Mouse (Mus musculus) embryonic facial prominence, embryonic 13.5 days (tissue): ENCODE results near the gene Rsph9. TPM values are rescaled to one million over a fixed set of nuclear protein-coding genes. Genes with fewer than 3 reads are reported as not detected.

Experiments used
- ATAC-seq: fragments of 200-750 bp; cut with Nextera tagmentation; 2 replicates; pipeline ENCODE4 v1.8.0; 2017; ENCODE audit warnings: low read depth; ENCODE audit not compliant: insufficient number of reproducible peaks, insufficient read depth, low FRiP score, low TSS enrichment
- H3K27ac ChIP-seq: fragments of 300-500 bp; sonication (generic); 2 replicates; pipeline ENCODE4 v1.5.1; 2015; ENCODE audit warnings: moderate library complexity, mild to moderate bottlenecking, inconsistent platforms
- H3K27me3 ChIP-seq: fragments of 300-500 bp; sonication (generic); 2 replicates; pipeline ENCODE4 v1.6.1; 2015; ENCODE audit warnings: mild to moderate bottlenecking, inconsistent platforms
- H3K36me3 ChIP-seq: fragments of 300-500 bp; sonication (generic); 2 replicates; pipeline ENCODE4 v1.6.1; 2015; ENCODE audit warnings: mild to moderate bottlenecking, inconsistent platforms
- H3K4me1 ChIP-seq: fragments of 300-500 bp; sonication (generic); 2 replicates; pipeline ENCODE4 v1.6.1; 2015; ENCODE audit warnings: inconsistent platforms
- H3K4me2 ChIP-seq: fragments of 300-500 bp; sonication (generic); 2 replicates; pipeline ENCODE4 v1.6.1; 2015; ENCODE audit warnings: moderate library complexity, mild to moderate bottlenecking, inconsistent platforms
- H3K4me3 ChIP-seq: fragments of 300-500 bp; sonication (generic); 2 replicates; pipeline ENCODE4 v1.5.1; 2015; ENCODE audit warnings: mild to moderate bottlenecking, inconsistent platforms
- H3K9ac ChIP-seq: fragments of 300-500 bp; sonication (generic); 2 replicates; pipeline ENCODE4 v1.6.1; 2015; ENCODE audit warnings: mild to moderate bottlenecking, inconsistent platforms
- H3K9me3 ChIP-seq: fragments of 300-500 bp; sonication (generic); 2 replicates; pipeline ENCODE4 v1.6.1; 2016; ENCODE audit warnings: inconsistent platforms
- WGBS: fragments of 180-500 bp; shearing (Covaris S2); methylation state at CpG from one replicate; pipeline ENCODE4 v1.1.7; 2015; ENCODE audit warnings: mixed read lengths; 5-methylcytosine and 5-hydroxymethylcytosine counted together
- polyA plus RNA-seq: library from polyadenylated mRNA; unstranded; fragments of >200 nt; fragmentation: Nextera tagmentation; extraction: Ambion mirVana; gene quantifications from 2 replicates; pipeline ENCODE4 v1.2.1, GENCODE M21; 2015

The Rsph9 gene
- polyA plus RNA-seq, 1 experiment from 2014 or later: 10.6 TPM

DNA sequence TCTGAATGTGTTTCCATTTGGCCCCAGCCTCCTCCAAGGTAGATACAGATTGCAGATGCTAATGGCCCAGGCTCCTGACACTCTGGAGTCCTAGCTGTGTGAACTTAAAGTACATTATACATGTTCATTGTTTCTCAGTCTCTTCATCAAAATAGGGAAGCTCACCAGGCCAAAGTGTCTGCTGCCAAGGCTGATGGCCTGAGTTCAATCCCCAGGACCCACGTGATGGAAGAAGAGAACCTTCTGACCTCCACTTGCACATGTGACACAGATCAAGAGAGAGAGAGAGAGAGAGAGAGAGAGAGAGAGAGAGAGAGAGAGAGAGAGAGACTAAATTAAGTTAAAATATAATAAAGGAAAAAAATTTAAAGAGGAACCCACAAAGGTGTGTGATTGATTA lies 52.7 kb downstream of the Rsph9 start:
- no peaks in the 10 kb centered on the region for H3K9me3 ChIP-seq
- no peak overlapping the region for H3K4me2 ChIP-seq
- no peak overlapping the region for H3K9ac ChIP-seq
- 0 out of 2 replicates have a peak, but pooled peaks cover 5% of the 10 kb centered on the region for H3K27me3 ChIP-seq
- H3K27ac ChIP-seq: no peak overlapping the region
- ATAC-seq: no peak
- WGBS: 61% methylated on average over 1 of the region's 1 CpGs
- H3K4me3 ChIP-seq: no peak overlapping the region
- no peaks in the 10 kb centered on the region for H3K36me3 ChIP-seq
- peaks cover 19% of the 10 kb centered on the region for H3K4me1 ChIP-seq

GRCm38 (mm10) chr17:46086341-46086870 lies 57.6 kb downstream of the Rsph9 start:
- Histone ChIP-seq H3K27me3 (no peaks in the 10 kb centered on the region), H3K4me2 (peak overlapping the region; percentile 35), H3K4me1 (peaks cover 60% of the 10 kb centered on the region), H3K27ac (peak overlapping the region; percentile 84), H3K9me3 (no peaks in the 10 kb centered on the region), H3K9ac (peak overlapping the region; percentile 40; the same call in 1 of the 2 replicates), H3K4me3 (0 out of 2 replicates have a peak overlapping the region, but pooled peaks have one; percentile 1), H3K36me3 (no peaks in the 10 kb centered on the region)
- WGBS: 21% methylated on average over 17 of the region's 17 CpGs
- peak; percentile 65 for ATAC-seq

DNA sequence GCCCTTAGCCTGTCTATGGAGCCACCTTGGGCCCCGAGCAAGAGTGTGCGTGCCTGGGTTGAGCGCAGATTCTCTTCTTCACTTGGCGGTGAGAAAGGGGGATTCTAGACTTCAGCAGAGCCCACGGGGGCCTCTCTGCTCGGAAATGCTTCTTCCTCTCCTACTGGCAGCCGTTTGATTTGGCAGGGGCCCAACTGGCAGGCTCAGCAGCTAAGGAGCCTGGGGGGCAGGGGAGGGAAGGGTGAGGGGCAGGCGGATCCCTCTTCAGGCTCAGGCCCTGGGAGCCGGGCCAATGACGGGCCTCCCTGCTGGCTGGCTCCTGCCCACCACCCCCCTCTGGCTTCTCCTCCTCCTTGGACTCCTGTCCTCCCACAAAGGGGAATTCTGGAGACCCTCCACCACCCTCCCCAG lies 59.9 kb downstream of the Rsph9 start:
- Histone ChIP-seq H3K9ac (peak overlapping the region; percentile 32; the same call in 1 of the 2 replicates), H3K4me2 (peak overlapping the region; percentile 53), H3K9me3 (no peaks in the 10 kb centered on the region), H3K27ac (peak overlapping the region; percentile 84), H3K4me3 (peak overlapping the region; percentile 6; the same call in 1 of the 2 replicates), H3K27me3 (no peaks in the 10 kb centered on the region), H3K4me1 (peaks cover 74% of the 10 kb centered on the region), H3K36me3 (no peaks in the 10 kb centered on the region)
- ATAC-seq: peak; percentile 72
- 4% methylated on average over 10 of the region's 10 CpGs for WGBS

DNA sequence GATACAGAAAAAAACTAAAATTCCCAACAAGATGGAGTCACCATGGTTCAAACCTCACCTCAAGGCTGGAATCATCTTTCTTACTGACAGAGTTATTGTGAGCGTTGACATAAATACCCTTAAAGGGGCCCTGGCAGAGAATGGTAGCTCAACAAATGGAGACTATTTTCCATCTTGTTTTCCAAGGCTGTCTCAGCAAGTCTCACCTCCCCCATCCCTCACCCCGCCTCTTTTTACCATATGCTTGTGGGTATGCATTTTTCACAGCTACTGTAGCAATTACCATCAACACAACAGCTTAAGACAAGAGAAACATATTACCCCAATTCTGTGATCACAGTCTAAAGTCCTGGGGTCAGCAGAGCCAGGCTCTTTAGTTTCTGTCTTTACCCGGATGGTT lies 60.6 kb downstream of the Rsph9 start:
- Histone ChIP-seq H3K27me3 (no peaks in the 10 kb centered on the region), H3K4me3 (no peak overlapping the region), H3K4me2 (peak overlapping the region; percentile 53), H3K4me1 (peaks cover 74% of the 10 kb centered on the region), H3K36me3 (no peaks in the 10 kb centered on the region), H3K9me3 (no peaks in the 10 kb centered on the region), H3K9ac (no peak overlapping the region), H3K27ac (peak overlapping the region; percentile 84)
- 77% methylated on average over 3 of the region's 3 CpGs for WGBS
- no peak for ATAC-seq

DNA sequence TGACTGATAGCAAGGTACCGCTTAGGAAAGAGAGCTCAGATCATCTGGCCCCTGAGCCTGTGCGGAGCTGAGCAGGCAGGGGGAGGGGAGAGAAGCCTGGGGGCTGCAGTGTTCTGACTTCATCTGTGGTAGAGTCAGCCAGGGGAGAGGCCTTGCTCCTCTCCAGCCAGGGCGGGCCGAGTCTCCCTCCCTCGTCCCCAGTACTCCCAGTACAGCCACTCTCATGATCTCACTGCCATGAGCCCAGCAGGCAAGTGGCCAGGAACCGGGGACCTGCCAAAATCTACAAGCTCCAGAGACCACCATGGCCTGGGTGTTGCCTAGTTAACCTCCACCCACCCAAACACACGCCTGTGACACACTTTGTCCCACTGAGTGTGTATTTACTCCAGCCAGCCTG lies 62.4 kb downstream of the Rsph9 start:
- Histone ChIP-seq H3K36me3 (no peaks in the 10 kb centered on the region), H3K27me3 (no peaks in the 10 kb centered on the region), H3K4me2 (no peak overlapping the region), H3K9me3 (no peaks in the 10 kb centered on the region), H3K9ac (no peak overlapping the region), H3K4me1 (peaks cover 58% of the 10 kb centered on the region), H3K4me3 (no peak overlapping the region), H3K27ac (no peak overlapping the region)
- no peak for ATAC-seq
- 50% methylated on average over 7 of the region's 7 CpGs for WGBS

DNA sequence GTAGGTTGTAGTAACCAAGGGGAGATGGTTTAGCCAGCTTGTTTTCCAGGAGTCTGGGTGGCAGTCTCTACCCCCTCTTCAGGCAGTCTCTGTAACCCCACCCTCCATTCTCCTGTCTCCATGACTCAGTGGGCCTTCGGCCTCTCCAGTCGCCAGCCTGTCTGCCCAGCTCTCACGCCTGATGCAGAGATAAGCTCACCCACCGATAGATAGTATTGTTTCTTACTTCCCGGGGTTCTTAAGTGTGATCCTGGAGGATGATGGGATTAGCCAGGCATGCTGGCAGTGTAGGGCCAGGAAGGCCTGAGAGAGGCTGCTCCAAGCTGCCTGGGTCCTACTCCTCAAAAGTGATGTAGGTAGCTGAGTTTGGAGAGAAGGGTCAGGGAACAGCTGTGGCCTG lies 63.0 kb downstream of the Rsph9 start:
- WGBS: 54% methylated on average over 5 of the region's 5 CpGs
- no peak overlapping the region for H3K4me2 ChIP-seq

GRCm38 (mm10) chr17:46080388-46080787 lies 63.6 kb downstream of the Rsph9 start:
- Histone ChIP-seq H3K27ac (no peak overlapping the region), H3K4me1 (peaks cover 46% of the 10 kb centered on the region), H3K9ac (no peak overlapping the region), H3K27me3 (no peaks in the 10 kb centered on the region), H3K4me3 (no peak overlapping the region), H3K9me3 (no peaks in the 10 kb centered on the region), H3K4me2 (no peak overlapping the region), H3K36me3 (no peaks in the 10 kb centered on the region)
- 51% methylated on average over 7 of the region's 7 CpGs for WGBS
- ATAC-seq: no peak

More for the DNA sequence above, 63.0 kb downstream of the Rsph9 start:
- no peak for ATAC-seq
- H3K9me3 ChIP-seq: no peaks in the 10 kb centered on the region
- no peak overlapping the region for H3K4me3 ChIP-seq
- H3K9ac ChIP-seq: no peak overlapping the region
- no peaks in the 10 kb centered on the region for H3K36me3 ChIP-seq
- H3K27me3 ChIP-seq: no peaks in the 10 kb centered on the region
- peak overlapping the region; percentile 33; the same call in 1 of the 2 replicates for H3K27ac ChIP-seq
- peaks cover 52% of the 10 kb centered on the region for H3K4me1 ChIP-seq

DNA sequence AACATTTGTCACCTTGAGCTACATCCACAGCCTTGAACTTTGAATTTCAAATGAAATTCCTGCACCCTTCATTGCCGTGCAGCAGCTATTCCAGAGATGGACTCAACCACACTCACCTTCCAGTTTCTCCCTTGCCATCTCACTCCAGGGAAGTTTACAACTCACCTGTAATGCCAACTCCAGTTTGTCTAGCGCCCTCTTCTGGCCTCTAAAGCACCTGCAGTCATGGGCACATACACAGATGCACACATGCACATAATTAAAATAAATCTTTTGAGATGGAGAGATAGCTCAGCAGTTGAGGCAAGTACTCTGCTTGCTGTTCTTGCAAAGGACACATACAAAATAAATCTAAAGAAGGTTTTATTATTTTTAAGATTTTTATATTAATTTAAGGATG lies 65.0 kb downstream of the Rsph9 start:
- Histone ChIP-seq H3K9me3 (no peaks in the 10 kb centered on the region), H3K4me3 (no peak overlapping the region), H3K36me3 (no peaks in the 10 kb centered on the region), H3K4me1 (peaks cover 46% of the 10 kb centered on the region), H3K27me3 (no peaks in the 10 kb centered on the region), H3K9ac (no peak overlapping the region), H3K4me2 (no peak overlapping the region), H3K27ac (no peak overlapping the region)
- no peak for ATAC-seq
- 64% methylated on average over 2 of the region's 2 CpGs for WGBS

DNA sequence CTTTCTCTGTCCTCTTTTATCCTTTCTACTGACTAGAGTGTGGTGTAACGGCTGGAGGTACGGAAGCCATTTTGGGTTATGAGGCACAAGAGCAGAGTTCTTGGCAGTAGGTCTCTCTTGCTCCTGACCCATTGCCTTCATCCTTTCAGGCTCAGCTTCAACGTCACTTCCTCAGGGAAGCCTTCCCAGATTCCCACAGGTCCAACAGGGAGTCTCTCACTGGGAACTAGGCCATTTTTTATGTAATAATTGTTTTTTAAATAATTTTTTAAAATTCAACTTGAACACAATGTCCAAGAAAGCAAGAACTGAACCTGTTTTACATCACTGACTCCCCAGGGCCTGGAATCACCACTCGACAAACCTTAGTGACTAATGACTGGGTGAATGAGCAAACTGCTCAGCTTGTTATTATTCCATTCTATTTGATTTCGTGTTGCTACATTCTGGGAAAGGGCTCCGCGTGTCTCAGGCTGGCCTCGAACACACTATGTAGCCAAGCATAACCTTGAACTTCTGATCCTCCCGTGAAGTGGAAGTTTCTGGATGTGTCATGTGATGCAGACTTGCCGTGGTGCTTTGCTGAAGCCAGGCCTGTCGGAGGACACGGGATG lies 66.0 kb downstream of the Rsph9 start:
- H3K4me3 ChIP-seq: no peak overlapping the region
- no peak overlapping the region for H3K9ac ChIP-seq
- peaks cover 46% of the 10 kb centered on the region for H3K4me1 ChIP-seq
- 92% methylated on average over 12 of the region's 12 CpGs for WGBS
- no peak overlapping the region for H3K27ac ChIP-seq
- H3K27me3 ChIP-seq: no peaks in the 10 kb centered on the region
- H3K4me2 ChIP-seq: no peak overlapping the region
- no peak for ATAC-seq
- H3K9me3 ChIP-seq: no peaks in the 10 kb centered on the region
- no peaks in the 10 kb centered on the region for H3K36me3 ChIP-seq

DNA sequence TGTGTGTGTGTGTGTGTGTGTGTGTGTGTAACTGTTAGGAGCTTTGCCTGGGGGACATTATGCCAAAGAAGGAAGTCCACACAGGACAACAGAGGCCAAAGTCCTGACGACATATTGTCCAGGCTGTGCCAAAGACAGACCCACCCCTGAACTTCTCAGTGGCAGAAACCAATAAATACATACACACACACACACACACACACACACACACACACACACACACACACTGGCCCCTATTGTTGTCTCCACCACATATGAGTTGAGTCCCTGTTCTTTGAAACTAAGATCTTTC lies 67.8 kb downstream of the Rsph9 start:
- ATAC-seq: no peak
- H3K27ac ChIP-seq: no peak overlapping the region
- H3K4me3 ChIP-seq: no peak overlapping the region
- no peaks in the 10 kb centered on the region for H3K27me3 ChIP-seq
- no peak overlapping the region for H3K4me2 ChIP-seq
- H3K4me1 ChIP-seq: peaks cover 49% of the 10 kb centered on the region
- no peaks in the 10 kb centered on the region for H3K36me3 ChIP-seq
- no peak overlapping the region for H3K9ac ChIP-seq
- no peaks in the 10 kb centered on the region for H3K9me3 ChIP-seq
- WGBS: 45% methylated on average over 1 of the region's 1 CpGs

- no peak overlapping the region for H3K9ac ChIP-seq
- WGBS: 73% methylated on average over 5 of the region's 5 CpGs
- no peaks in the 10 kb centered on the region for H3K9me3 ChIP-seq
- peaks cover 44% of the 10 kb centered on the region for H3K4me1 ChIP-seq
- H3K36me3 ChIP-seq: no peaks in the 10 kb centered on the region
- no peak overlapping the region for H3K4me3 ChIP-seq
- H3K27me3 ChIP-seq: no peaks in the 10 kb centered on the region
- no peak overlapping the region for H3K27ac ChIP-seq
- no peak overlapping the region for H3K4me2 ChIP-seq
- no peak for ATAC-seq
Observed at GRCm38 (mm10) chr17:46075551-46076259, 68.3 kb downstream of the Rsph9 start.

DNA sequence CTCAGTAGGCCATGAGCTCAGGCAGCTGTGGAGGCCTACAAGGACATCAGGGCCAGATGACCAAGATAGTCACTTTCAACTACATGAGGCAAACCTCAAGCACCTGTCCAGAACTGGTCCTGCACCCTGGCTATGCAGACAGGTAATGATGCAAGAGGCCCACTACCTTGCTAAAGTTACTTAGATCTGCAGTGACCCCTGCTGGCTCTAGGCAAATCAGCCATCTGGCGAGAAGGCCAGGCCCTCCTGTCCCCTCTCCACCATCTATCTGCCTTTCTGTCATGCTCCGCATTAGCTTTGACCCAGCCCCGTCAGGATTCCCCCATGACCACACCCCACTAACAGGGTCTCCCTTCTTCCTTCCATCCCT lies 68.9 kb downstream of the Rsph9 start:
- Histone ChIP-seq H3K4me3 (no peak overlapping the region), H3K9ac (no peak overlapping the region), H3K27me3 (no peaks in the 10 kb centered on the region), H3K9me3 (no peaks in the 10 kb centered on the region), H3K4me2 (no peak overlapping the region), H3K36me3 (no peaks in the 10 kb centered on the region), H3K27ac (no peak overlapping the region), H3K4me1 (peaks cover 38% of the 10 kb centered on the region)
- WGBS: 49% methylated on average over 3 of the region's 3 CpGs
- ATAC-seq: no peak
